Mouse (Mus musculus) thymus, postnatal 25 days (tissue): Measurements from ENCODE around the gene Prdm2.

ENCODE experiments used
- DNase-seq: peaks from one replicate; pipeline ENCODE4 v3.0.0; 2022

Prdm2 gene

DNA sequence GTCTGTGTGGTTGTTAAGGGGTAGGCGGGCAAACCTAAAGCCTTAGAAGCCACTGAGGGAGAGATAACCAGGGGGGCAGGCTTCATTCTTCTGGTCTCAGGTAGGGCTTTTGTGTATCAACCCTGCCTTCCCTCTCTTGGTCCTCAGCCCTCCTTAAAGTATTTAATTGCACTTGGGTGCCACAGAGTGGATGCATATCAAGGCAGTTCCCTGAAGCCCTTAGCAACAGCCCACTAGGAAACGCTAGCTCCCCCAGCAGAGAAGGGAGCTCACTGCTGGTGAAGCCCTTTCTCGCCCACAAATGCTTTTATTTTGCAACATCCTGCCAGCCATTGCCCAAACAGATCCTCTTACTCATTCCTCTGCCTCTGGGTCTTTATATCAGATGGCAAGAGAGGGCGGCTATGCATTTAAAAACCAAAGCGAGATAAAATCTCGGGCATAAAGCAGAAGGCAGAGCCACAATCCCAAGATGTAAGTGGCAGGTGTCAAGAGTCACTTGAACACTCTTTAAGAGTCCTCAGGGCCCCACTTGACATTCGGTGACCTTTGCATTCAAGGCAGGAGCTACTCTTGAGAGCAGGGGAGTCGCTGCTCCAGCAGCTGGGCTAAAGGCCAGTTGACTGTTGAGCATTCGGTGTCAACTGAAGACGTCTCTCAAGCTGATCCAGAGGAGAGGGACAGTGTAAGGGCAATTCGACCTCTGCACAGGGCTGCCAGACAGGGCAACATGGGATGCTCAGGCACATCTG lies 113.3 kb downstream of the Prdm2 start:
- DNase-seq, result no peak

GRCm38 (mm10) chr4:143092082-143092701 lies 120.6 kb downstream of the Prdm2 start:
- DNase-seq, result no peak

- no peak for DNase-seq
Observed at GRCm38 (mm10) chr4:143090551-143090950, 122.2 kb downstream of the Prdm2 start.

DNA sequence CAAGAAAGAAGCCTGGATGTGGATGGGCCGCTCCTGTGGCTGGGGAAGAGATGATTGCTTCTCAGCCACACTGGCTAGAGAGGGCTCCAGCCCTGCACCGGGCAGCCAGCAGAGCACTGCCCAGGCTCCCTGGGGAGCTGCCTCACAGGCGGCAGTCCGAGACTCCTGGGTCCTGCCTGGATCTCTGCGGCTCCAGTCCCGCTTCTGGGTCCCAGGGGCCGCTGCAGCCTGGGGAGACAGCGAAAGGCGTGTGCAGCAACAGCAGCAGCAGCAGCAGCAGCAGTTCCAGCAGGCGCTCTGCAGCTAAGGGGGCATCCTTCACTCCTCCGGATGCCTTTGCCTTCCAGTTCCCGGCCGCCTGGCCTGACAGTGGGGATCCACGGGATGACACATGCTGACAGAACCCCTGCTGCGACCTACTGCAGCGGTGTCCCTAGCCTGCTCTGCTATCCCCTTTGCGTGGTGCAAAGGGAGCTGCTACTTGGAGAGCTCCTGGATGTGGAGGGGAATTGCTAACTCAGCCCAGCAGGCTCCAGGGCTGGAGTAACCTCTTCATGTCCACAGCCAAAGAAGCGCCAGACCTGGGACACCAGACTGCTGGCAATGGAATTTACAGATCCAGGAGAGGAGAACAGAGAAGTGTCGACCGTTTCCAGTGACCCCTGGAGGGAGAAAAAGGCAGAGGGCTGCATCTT lies 138.6 kb downstream of the Prdm2 start:
- no peak for DNase-seq

DNA sequence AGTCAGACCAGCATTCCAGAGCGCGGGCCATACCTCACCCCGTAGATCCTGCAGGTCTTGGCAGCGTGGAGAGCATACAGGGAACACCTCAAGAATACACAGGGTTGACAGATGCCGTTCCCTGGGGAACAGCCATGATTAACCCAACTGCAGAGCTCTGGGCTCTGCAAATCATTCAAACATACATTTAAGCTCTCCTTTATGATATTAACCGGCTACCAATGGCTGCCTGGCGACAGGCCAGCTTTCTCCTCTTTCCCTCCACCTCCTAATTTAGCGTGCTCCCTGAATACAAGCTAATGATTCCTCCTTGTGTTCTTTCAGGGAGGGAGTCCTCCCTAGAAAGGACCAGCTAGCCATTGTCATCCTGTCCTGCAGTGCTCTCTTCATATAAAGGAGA lies 141.0 kb downstream of the Prdm2 start:
- no peak for DNase-seq

GRCm38 (mm10) chr4:143067006-143067405 lies 145.8 kb downstream of the Prdm2 start:
- DNase-seq, result no peak

- no peak for DNase-seq
Observed at GRCm38 (mm10) chr4:143058765-143059344, 153.9 kb downstream of the Prdm2 start.
